ENCODE assay signal across 9 mouse cellular contexts in the genomic region with DNA sequence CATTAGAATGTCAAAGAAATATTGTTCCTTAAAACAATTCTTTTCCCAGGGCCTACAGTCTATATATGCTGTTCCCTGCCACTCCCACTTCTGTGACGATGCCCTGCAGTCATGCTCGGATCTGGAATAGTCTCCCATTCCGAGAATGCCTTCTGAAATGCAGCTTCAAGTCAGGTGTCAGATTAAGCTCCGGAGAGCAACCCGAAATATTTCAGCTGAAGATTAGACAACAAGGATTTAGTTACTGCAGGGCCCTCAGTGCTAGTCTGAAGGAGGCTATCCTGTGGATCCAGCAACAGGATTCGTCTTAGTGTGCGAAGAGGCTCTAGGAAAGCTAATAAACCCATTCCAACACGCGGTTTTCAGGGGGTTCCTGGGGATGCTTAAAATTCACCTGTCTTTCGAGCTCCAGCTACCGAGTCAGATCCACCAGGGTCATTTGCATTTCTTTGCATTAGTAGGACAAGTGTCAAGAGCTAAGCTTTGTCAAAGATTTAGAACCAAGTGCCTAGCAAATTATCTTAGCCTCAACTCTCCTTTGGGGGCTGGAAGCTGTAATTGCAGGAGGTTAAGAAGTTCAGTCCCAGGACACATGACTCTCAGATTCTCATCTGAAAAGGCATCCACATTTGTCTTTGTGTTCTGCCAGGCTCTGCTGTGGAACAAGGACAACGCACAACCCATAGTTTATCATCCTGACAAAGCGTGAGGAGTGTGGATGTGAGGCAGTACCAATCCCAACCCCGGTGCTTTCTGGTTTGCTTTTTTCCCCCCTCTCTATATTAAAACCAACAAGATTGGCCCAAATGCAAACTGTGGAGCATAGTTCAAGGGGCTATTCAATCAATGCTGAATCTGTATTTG. TPM values are rescaled to one million over a fixed set of nuclear protein-coding genes. Genes with fewer than 3 reads are reported as not detected.
DNase-seq lines count a peak whose midpoint lies in the region; ATAC-seq and TF ChIP-seq lines count a peak whose summit lies in the region.
"Had no signal": no experiment of that assay in that cellular context is flagged by ENCODE, and none has a peak within 500 bp of the region (broad histone marks: within the 10 kb centered on the region; RNA-seq: fewer than 3 reads in every experiment).

No protein-coding gene starts in this region.

- peak overlapping the region; percentile 55 for H3K4me3 ChIP-seq in lung, adult 2 months (replicated peaks; ENCODE audit: extremely low read depth, low read depth, low read length)
- peak overlapping the region; percentile 40 for H3K4me3 ChIP-seq in embryonic fibroblast, embryonic 13.5 days (ENCODE audit: insufficient read depth, low read length)
- peak overlapping the region; percentile 21 for H3K4me3 ChIP-seq in limb, embryonic 11.5 days (ENCODE audit: low read depth, low read length)
- peak overlapping the region; percentile 12 for H3K4me3 ChIP-seq in stomach, embryonic 15.5 days (replicated peaks)

- no peak for DNase-seq in lung, adult 2 months
- DNase-seq in lung, postnatal 14 days = no peak
- DNase-seq in limb, embryonic 11.5 days (ENCODE audit: low spot score) = no peak
- no peak for DNase-seq in gastrocnemius, postnatal 10 days
- DNase-seq in spleen, postnatal 10 days (ENCODE audit: low spot score in 2 of 2) = no peak
- no peak for DNase-seq in cerebellum, postnatal 14 days

- H3K9ac ChIP-seq in limb, embryonic 11.5 days (ENCODE audit: low read length) = no peak overlapping the region
- no peak overlapping the region for H3K9ac ChIP-seq in stomach, embryonic 15.5 days

- ATAC-seq in limb, embryonic 11.5 days (ENCODE audit: insufficient number of reproducible peaks, low FRiP score, low TSS enrichment, low read depth) = no peak
- ATAC-seq in stomach, embryonic 15.5 days (ENCODE audit: insufficient read depth, low FRiP score, low read depth) = no peak

- 39% methylated on average over 14 of the region's 14 CpGs for WGBS in lung, adult 2 months
- 14% methylated on average over 14 of the region's 14 CpGs for WGBS in limb, embryonic 11.5 days
- WGBS in stomach, embryonic 15.5 days = 33% methylated on average over 14 of the region's 14 CpGs

- TF ChIP-seq CTCF in lung, adult 2 months (IDR thresholded peaks at IDR 0.05; ENCODE audit: insufficient read depth, low read length) = no peak
- no peak for TF ChIP-seq CTCF in embryonic fibroblast, embryonic 13.5 days (IDR thresholded peaks at IDR 0.05; ENCODE audit: borderline replicate concordance, insufficient read depth, low read length)

- 0 out of 2 replicates have a peak overlapping the region, but pooled peaks have one; percentile 5 for H3K27ac ChIP-seq in embryonic fibroblast, embryonic 13.5 days (ENCODE audit: insufficient read depth, low read length)
- no peak overlapping the region for H3K27ac ChIP-seq in limb, embryonic 11.5 days (replicated peaks; ENCODE audit: low read depth, low read length)
- H3K27ac ChIP-seq in stomach, embryonic 15.5 days = no peak overlapping the region
- H3K27ac ChIP-seq: macrophage had no signal

- H3K27me3 ChIP-seq in limb, embryonic 11.5 days (ENCODE audit: control insufficient read depth, insufficient read depth, low read length) = no peaks in the 10 kb centered on the region
- H3K27me3 ChIP-seq in stomach, embryonic 15.5 days (replicated peaks) = no peaks in the 10 kb centered on the region

- TF ChIP-seq POLR2A in lung, adult 2 months (IDR thresholded peaks at IDR 0.05; ENCODE audit: borderline replicate concordance, extremely low read depth, low read depth, low read length) = no peak
- no peak for TF ChIP-seq POLR2A in embryonic fibroblast, embryonic 13.5 days (IDR thresholded peaks at IDR 0.05; ENCODE audit: low read depth, low read length)

- no peaks in the 10 kb centered on the region for H3K9me3 ChIP-seq in limb, embryonic 11.5 days (ENCODE audit: control insufficient read depth, low read length)
- H3K9me3 ChIP-seq in stomach, embryonic 15.5 days = no peaks in the 10 kb centered on the region

- H3K36me3 ChIP-seq in limb, embryonic 11.5 days (ENCODE audit: control insufficient read depth, insufficient read depth, low read length) = no peaks in the 10 kb centered on the region
- H3K36me3 ChIP-seq in stomach, embryonic 15.5 days = no peaks in the 10 kb centered on the region

- H3K4me1 ChIP-seq in lung, adult 2 months (ENCODE audit: control insufficient read depth, insufficient read depth, low read length) = peaks cover 2% of the 10 kb centered on the region; the same call in 1 of the 2 replicates
- H3K4me1 ChIP-seq in embryonic fibroblast, embryonic 13.5 days (ENCODE audit: control insufficient read depth, insufficient read depth, low read length) = peaks cover 10% of the 10 kb centered on the region; the same call in 1 of the 2 replicates
- H3K4me1 ChIP-seq in limb, embryonic 11.5 days (ENCODE audit: control insufficient read depth, insufficient read depth, low read length) = peaks cover 7% of the 10 kb centered on the region; the same call in 1 of the 2 replicates
- H3K4me1 ChIP-seq in stomach, embryonic 15.5 days = peaks cover 18% of the 10 kb centered on the region

- H3K4me2 ChIP-seq in limb, embryonic 11.5 days (ENCODE audit: low read depth, severe bottlenecking) = peak overlapping the region; percentile 90
- H3K4me2 ChIP-seq in stomach, embryonic 15.5 days = peak overlapping the region; percentile 95

RNA-seq across cellular contexts. Expression of gene Efnb2, which starts 4.2 kb away (rescaled TPM):
- polyA plus RNA-seq in lung, adult 2 months (2012; rRNA removed) = 161 and 250 TPM in 2 replicates
- polyA plus RNA-seq in embryonic fibroblast, embryonic 13.5 days (2011; ENCODE audit: insufficient read length, low read depth, missing spikeins) = 56.9 and 57.2 TPM in 2 replicates
- polyA plus RNA-seq in limb, embryonic 11.5 days (2014; fragmentation: Nextera tagmentation; extraction: Ambion mirVana) = 26.3 and 31.1 TPM in 2 replicates
- polyA plus RNA-seq in stomach, embryonic 15.5 days (2015; fragmentation: Nextera tagmentation; extraction: Ambion mirVana) = 15.5 and 15.6 TPM in 2 replicates
- 10 to 100 TPM; 12.8 to 16.9 TPM for total RNA-seq in gastrocnemius, postnatal 10 days (2021)

RNA-seq across cellular contexts. Expression of gene Arglu1, which starts 33.5 kb away (rescaled TPM):
- 27.3 and 50.2 TPM in 2 replicates for polyA plus RNA-seq in lung, adult 2 months (2012; rRNA removed)
- 104 and 109 TPM in 2 replicates for polyA plus RNA-seq in embryonic fibroblast, embryonic 13.5 days (2011; ENCODE audit: insufficient read length, low read depth, missing spikeins)
- polyA plus RNA-seq in limb, embryonic 11.5 days (2014; fragmentation: Nextera tagmentation; extraction: Ambion mirVana) = 167 and 169 TPM in 2 replicates
- polyA plus RNA-seq in stomach, embryonic 15.5 days (2015; fragmentation: Nextera tagmentation; extraction: Ambion mirVana) = 137 and 142 TPM in 2 replicates
- 10 to 100 TPM; 33.5 to 46.7 TPM for total RNA-seq in gastrocnemius, postnatal 10 days (2021)
